20 mouse cellular contexts compared by ENCODE assay signal in the genomic region with DNA sequence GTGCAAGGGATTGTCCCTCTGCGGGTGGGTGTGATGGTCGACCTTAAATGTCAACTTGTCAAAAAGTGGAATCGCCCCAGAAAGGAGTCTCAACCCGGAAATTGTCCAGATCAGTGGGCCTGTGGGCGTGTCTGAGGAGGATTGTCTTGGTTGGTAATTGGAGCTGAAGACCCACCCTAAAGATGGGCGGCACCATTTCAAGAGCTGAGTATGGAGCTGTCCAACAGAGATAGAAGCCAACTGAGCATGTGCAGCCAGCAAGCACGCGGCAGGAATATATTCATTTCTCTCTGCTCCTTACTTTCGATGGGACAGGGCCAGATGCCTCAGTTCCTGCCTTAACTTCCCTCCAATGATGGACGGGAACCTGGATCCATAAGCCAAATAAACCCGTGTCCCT.
DNase-seq lines count a peak whose midpoint lies in the region; ATAC-seq lines count a peak whose summit lies in the region.
"Had no signal": no experiment of that assay in that cellular context is flagged by ENCODE, and none has a peak within 500 bp of the region (broad histone marks: within the 10 kb centered on the region; RNA-seq: fewer than 3 reads in every experiment).

No protein-coding gene starts in this region.

- H3K36me3 ChIP-seq in neural tube, embryonic 15.5 days = no peaks in the 10 kb centered on the region
- H3K36me3 ChIP-seq in midbrain, embryonic 11.5 days (ENCODE audit: control insufficient read depth, insufficient read depth, low read length) = no peaks in the 10 kb centered on the region
- H3K36me3 ChIP-seq: embryonic facial prominence, embryonic 10.5 days; embryonic facial prominence, embryonic 12.5 days; forebrain, embryonic 15.5 days; G1E had no signal

- DNase-seq in cerebellum, adult 9-11 months = peak; percentile 5
- DNase-seq in cerebellum, adult 11-12 months = no peak
- DNase-seq in ES-CJ7 (ENCODE audit: low read depth, low spot score) (peak; percentile 57), R1 (ENCODE audit: low read depth, low spot score) (peak; percentile 77)
- no peak for DNase-seq in midbrain, embryonic 11.5 days (ENCODE audit: low spot score, missing footprints)
- DNase-seq: adrenal gland, adult 8-10 months; adrenal gland, postnatal 14 days; adrenal gland, postnatal 36 days; B cell, adult 2 months; forebrain, postnatal 0 days had no signal

- H3K4me3 ChIP-seq in neural tube, embryonic 15.5 days (replicated peaks) = no peak overlapping the region
- H3K4me3 ChIP-seq in midbrain, embryonic 11.5 days (ENCODE audit: low read depth, low read length) = no peak overlapping the region
- H3K4me3 ChIP-seq: embryonic facial prominence, embryonic 10.5 days; embryonic facial prominence, embryonic 12.5 days; forebrain, embryonic 13.5 days; forebrain, embryonic 15.5 days had no signal

- H3K9me3 ChIP-seq in neural tube, embryonic 15.5 days (replicated peaks) = no peaks in the 10 kb centered on the region
- H3K9me3 ChIP-seq in midbrain, embryonic 11.5 days (ENCODE audit: control insufficient read depth, low read length) = no peaks in the 10 kb centered on the region
- H3K9me3 ChIP-seq: embryonic facial prominence, embryonic 10.5 days; embryonic facial prominence, embryonic 12.5 days; forebrain, embryonic 13.5 days; forebrain, embryonic 15.5 days had no signal

- no peaks in the 10 kb centered on the region for H3K27me3 ChIP-seq in neural tube, embryonic 15.5 days (replicated peaks)
- no peaks in the 10 kb centered on the region for H3K27me3 ChIP-seq in midbrain, embryonic 11.5 days (ENCODE audit: control insufficient read depth, insufficient read depth, low read length)
- H3K27me3 ChIP-seq: CH12.LX; embryonic facial prominence, embryonic 12.5 days; forebrain, embryonic 13.5 days; forebrain, embryonic 15.5 days; Patski had no signal

- no peak for ATAC-seq in neural tube, embryonic 15.5 days (ENCODE audit: low FRiP score)
- ATAC-seq in midbrain, embryonic 11.5 days (ENCODE audit: low FRiP score) = no peak
- ATAC-seq: activated CD4-positive, CD25-positive, alpha-beta regulatory T cell, adult 4 months; CD4-positive, CD25-positive, alpha-beta regulatory T cell, adult 4 months; forebrain, embryonic 13.5 days; forebrain, embryonic 15.5 days; forebrain, postnatal 0 days; Patski had no signal

- H3K9ac ChIP-seq in neural tube, embryonic 15.5 days (replicated peaks) = no peak overlapping the region
- H3K9ac ChIP-seq in midbrain, embryonic 11.5 days (ENCODE audit: low read length) = no peak overlapping the region
- H3K9ac ChIP-seq: embryonic facial prominence, embryonic 12.5 days; forebrain, embryonic 13.5 days; forebrain, embryonic 15.5 days; forebrain, postnatal 0 days had no signal

- peaks cover 11% of the 10 kb centered on the region for H3K4me1 ChIP-seq in neural tube, embryonic 15.5 days
- no peaks in the 10 kb centered on the region for H3K4me1 ChIP-seq in midbrain, embryonic 11.5 days (ENCODE audit: control insufficient read depth, insufficient read depth, low read length)
- H3K4me1 ChIP-seq: embryonic facial prominence, embryonic 10.5 days; embryonic facial prominence, embryonic 12.5 days had no signal

- H3K27ac ChIP-seq in neural tube, embryonic 15.5 days (replicated peaks) = no peak overlapping the region
- no peak overlapping the region for H3K27ac ChIP-seq in midbrain, embryonic 11.5 days (ENCODE audit: low read depth, low read length)
- H3K27ac ChIP-seq: embryonic facial prominence, embryonic 10.5 days; embryonic facial prominence, embryonic 12.5 days; forebrain, embryonic 13.5 days; forebrain, embryonic 15.5 days had no signal

- no peak overlapping the region for H3K4me2 ChIP-seq in neural tube, embryonic 15.5 days
- no peak overlapping the region for H3K4me2 ChIP-seq in midbrain, embryonic 11.5 days
- H3K4me2 ChIP-seq: embryonic facial prominence, embryonic 12.5 days; forebrain, embryonic 13.5 days; forebrain, embryonic 15.5 days had no signal

- WGBS in neural tube, embryonic 15.5 days = 91% methylated on average over 11 of the region's 11 CpGs
- 90% methylated on average over 11 of the region's 11 CpGs for WGBS in midbrain, embryonic 11.5 days

Comparison
In these comparisons a context has a peak if more than half of its experiments do, and no peak if none do; other contexts are left out.
1. DNase-seq: peak in cerebellum, adult 9-11 months (single experiment), ES-CJ7 (single experiment) and R1 (single experiment); none in cerebellum, adult 11-12 months (single experiment) and midbrain, embryonic 11.5 days (single experiment).